Mouse (Mus musculus) thymus, postnatal 36 days (tissue): ENCODE results near the gene Tjp1.
A peak's percentile ranks its signal among the peaks of the same experiment; 100 is the strongest.

Experiments
- DNase-seq, 2 experiments: peaks; one replicate each; pipeline ENCODE4 v3.0.0; 2022; ENCODE audit warnings: mixed read lengths in 2 of 2

Gene Tjp1

DNA sequence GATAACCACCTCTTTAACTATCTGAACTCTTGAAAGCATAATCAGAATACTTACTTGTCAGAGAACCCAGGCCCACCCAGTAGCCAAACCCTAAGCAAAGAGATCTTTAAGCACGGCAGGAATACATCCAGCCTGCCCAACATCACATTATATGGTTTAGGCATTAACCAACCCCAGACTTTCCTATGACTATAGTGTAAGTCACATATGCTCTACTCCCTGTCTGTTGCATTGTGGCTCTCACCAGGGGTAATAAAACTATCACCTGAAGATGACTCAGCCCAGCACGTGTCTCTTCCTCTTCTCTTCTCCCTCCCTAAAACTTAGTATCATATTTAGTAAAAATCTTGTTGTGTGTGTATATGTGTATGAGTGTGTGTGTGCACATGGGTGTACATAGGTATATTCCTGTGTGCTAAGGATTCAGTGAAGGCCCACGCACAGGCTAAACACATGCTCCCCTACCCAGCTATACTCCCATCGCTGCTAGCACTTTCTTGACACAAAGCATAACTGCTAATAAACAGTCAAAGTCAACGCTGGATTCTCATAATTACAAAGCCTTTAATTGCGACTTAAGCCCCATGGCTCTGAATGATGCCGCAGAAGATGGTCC is 139.9 kb downstream of the Tjp1 start:
- no peak for DNase-seq

DNA sequence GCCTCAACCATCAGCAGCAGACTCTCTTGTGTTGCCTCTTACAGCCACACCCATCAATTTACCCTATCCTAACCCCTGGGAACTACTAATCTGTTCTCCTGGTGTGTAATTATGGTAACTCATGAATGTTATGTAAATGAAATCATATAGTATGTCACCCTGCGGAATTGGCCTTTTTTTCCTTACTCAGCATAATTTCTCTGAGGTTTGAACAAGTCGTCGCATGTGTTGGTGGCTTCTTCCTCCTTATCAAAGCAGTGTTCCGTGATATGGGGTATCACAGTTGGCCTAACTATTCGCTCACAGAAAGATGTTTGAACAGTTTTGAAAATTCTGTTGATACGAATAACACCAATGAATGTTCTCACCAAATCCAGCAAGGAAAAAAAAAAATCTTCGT is 142.8 kb downstream of the Tjp1 start:
- no peak for DNase-seq

DNA sequence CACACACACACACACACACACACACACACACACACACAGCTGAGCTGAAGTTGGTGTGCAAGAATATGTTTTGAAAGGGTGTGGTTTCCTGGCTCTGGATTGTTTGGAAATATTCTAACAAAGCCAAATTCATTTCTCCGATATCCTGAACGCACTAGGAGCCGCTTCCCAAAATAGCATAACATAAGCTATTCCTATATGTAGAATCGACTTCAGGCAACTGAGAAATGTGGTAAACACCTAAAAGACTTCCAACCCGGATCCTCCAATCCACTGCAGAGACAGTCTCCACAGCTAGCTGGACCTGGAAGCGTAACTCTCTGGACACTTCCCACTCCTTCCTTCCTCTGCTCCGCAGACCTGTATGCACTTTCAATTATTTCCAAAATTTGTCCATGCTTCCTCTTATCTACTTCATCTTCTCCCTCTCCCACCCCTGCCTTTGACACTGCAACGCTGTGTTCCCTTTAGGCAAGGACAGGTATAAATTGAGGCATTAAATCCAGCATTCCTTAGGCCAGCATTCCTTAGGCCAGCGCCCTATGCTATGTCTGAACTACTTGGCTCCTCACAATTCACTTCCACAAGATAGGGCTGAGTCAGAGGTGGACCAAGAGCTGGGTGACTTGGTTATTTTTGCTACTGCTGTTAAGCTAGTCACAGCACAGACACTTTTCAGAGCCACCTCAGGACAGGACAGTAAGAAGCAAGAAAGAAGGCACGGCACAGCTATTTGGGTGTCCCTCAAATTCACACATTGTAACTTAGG is 144.9 kb downstream of the Tjp1 start:
- no peak for DNase-seq

DNA sequence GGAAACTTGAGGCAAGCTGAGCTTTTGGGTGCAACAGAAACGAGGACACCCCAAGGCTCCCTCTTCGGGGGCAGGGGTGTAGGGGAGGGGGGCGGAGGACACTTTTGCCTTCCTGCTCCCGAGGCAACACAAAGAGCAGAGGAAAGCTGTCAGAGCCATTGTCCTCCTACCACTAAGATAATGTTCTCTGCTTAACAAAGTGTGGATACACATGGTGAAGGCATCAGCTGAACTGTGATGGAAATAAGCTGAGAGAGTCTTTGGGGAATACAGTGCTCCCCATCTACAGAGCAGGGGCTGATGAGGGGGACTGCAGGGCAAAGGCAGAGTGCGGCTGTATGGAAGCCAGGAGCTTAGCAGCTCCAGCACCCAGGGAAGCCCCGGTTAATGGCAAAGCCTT is 145.7 kb downstream of the Tjp1 start:
- DNase-seq = no peak

DNA sequence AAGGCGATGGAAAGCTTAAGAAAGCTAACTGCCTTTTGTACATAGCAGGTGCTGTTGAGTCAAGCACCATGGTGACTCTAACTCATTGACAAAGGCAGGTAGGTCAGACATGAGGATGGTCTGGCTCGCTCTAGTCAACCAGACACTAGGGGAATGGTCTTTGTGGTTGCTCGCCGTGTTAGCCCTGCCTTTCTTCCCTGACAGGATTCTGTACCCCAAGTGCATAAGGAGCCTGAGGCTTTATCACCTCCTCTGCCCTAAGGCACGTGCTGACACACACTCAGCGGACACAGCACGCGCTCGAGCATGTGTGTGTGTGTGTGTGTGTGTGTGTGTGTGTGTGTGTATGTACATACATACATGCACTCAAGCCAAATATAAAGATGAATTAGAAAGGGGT is 146.9 kb downstream of the Tjp1 start:
- DNase-seq = no peak

DNA sequence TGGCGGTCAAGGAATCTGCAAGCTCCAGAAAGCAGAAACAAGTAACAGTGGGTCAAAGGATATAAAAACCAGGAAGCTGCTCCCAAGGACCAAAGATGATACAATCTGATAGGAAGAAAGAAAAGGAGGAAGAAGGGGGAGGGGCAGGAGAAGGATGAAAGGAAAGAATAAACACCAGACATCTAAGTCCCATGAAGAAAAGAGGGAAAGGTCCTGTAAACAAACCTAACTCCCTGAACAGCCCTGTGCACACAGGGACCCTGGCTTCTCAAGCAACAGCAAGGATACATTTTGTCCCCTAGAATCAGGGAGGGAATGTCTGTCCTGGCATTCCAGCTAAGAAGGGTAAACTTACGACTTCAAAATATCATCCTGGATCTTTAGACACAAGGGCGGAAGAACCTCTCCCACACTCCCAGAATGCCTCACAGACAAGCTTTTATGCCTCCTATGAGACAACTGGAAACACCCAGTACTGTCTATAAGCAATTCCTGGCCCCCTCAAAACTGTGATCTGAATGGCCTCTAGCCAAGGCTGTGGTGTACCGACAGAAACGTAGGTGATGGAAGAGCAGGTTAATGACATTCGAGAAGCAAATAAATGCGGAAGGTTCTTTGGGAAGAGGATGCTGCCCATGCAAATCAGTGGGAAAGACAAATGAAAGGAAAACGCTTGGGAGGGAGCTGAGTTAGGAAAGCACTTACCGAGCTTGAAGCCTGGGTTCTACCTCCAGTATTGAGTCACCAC is 148.6 kb downstream of the Tjp1 start:
- no peak for DNase-seq

DNA sequence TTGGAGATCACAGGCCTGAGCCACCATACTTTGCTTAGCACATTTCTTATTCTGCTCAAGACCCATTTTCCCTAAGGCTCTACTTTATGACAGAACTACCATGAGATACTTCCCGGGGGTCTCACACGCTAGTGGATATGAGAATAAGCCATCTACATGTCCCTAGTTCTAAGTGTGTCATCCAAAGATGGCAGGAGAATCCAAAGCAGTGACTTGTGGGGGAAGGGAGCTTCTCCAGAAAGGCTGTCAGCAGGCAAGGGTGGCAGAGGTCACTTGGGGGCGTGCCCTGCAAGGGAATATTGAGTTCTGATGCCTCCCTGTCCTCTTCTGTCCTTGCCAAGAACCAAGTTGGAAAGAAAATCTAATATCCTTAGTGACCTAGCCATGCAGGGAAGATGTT is 150.1 kb downstream of the Tjp1 start:
- no peak for DNase-seq

DNA sequence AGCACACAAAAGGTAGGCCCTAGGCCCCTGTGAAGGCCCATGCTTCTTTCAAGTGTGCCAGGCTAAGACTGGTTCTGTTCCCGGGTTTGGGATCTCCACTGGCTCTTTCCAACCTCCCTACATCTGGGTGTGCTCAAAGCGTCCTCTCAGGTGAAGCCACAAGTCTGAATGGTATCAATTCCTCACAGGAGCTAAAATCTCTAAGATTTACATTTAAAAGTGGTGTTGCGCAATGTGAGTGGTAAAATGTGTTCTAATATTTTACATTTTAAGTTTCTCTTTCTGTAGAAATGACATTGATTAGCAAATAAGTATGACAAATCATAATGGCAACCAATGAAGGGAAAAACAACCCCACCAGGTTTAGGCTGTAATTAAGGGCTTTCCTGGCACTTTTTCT is 152.0 kb downstream of the Tjp1 start:
- no peak for DNase-seq

DNA sequence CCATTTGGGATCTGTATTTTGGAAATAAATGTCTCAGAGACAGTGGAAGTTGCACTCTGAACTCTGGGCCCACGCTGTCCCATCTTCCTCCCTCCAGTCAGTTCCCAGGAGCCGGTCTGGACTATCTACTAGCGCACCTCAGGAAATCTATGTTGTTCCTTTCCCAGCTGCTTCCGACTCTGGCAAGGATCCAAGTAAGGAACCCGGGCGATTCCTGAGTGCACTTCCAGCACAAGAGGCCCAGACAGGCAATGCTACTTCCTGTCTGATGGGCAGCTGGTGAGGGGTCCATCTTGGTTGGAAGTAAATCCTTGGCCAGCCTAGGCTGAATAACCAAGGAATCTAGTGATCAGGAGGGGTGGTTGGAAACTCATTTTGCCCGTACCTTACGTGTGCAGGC is 152.4 kb downstream of the Tjp1 start:
- DNase-seq = no peak

DNA sequence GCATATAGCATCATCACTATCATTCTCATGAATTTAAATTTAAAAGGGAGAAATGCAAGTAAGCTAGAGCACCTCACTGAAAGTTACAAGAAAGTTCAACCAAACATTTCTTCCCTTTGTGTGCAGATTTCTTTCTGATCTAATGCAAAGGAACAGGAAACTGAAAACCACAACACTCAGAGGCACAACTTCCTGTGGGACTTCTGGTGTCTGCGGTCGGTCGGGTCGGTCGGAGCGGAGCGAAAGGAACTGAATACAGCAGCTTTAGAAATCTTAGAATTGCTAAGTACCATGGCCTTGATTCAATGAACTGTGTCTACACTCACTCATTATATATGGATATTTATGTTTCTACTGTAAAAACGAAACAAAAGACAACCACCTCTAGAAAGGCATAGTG is 154.2 kb downstream of the Tjp1 start:
- DNase-seq = peak; percentile 44 to 51

DNA sequence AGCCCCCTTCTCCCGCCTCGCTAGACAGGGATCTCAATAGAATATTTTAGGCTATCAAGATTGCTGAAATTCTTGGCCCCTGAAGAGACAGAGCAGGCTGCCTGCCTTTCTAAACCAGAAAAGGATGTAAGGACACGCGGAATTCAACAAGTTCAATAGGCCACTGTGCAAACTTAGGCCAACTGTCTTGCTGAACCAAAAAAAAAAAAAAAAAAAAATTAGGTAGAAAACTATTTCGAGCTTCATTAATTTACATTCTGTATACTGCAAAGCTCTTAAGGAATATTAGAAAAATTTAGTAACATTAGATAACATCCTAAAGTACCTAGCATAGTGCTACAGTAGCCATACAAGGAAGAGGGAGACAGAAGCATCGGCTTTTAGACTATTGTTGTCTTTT is 155.8 kb downstream of the Tjp1 start:
- no peak for DNase-seq

DNA sequence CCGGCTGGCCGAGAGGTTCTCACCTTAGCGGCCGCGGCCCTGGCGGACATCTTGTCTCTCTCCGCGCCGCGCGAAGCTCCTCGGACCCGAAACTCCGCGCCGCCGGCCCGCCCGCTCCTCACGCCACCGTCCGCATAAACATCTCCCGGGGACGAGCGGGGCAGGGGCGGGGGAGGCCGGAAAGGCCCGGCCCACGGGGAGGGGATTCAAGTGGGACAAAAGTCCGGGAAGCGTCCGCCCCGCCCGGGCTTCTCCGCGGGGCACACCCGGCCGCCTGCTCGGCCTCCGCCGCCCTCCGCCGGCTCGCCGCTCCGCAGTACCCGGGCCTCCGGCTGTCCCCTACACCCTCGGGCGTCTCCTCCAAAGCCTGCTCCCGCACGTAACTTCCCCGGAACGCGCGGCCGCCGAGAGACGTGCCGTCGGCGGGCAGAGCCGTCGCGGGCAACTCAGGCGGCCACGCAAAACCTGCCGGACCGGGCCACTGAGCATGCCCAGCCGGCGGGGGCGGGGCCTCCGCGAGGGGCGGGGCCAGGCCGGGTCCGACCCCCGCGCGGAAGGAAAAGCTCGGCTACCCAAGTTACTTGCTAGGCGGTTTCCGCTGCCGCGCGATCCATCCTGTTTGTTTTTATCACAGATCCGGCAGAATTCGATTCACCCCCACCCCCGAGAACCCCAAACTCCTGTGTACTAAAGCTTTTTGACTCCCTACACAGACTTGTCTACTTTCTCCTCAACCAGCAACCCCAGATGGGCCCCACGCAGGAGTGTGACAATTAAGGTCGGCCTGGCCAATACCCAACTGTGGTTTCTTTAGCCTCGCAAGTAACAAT is 156.6 kb downstream of the Tjp1 start:
- DNase-seq = peak; percentile 17 to 32

DNA sequence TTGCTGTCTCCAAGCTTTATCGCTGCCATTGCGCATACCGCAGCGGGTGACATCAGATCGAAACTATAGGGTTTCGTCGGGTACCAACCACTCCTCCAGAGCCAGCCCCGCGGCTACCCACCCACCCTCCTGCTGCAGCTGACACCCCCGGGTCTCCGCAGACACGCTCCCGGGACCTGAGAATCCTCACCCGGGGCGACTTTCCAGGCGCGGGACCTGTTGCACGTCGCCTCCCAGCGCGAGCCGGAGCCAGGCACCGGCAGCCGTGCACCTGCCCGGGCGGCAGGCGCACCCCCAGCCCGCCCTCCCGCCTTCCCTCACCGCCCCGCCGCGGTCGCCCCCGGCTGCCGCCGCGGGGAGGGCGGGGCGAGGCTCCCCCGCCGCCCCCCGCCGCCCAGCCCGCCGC is 157.2 kb downstream of the Tjp1 start:
- peak; percentile 2 to 5 for DNase-seq

DNA sequence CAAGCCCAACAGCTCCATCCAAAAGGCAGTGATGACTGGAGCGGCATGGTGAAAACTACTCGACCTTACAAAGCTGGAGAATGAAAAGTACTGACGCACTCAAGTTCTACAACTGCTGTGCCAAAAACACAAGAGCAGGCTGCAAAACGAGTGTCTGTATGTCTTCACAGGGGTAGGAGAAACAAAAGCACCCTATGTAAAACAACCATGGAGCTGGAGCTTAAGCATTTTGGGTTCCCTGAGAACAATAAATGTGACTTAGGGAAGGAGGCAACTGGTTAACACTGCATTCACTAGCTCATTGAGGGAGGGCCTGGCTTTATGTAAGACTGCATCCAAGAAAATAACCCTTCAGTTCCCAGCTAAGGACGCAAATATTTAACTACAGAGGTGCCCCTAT is 158.5 kb downstream of the Tjp1 start:
- DNase-seq = no peak

DNA sequence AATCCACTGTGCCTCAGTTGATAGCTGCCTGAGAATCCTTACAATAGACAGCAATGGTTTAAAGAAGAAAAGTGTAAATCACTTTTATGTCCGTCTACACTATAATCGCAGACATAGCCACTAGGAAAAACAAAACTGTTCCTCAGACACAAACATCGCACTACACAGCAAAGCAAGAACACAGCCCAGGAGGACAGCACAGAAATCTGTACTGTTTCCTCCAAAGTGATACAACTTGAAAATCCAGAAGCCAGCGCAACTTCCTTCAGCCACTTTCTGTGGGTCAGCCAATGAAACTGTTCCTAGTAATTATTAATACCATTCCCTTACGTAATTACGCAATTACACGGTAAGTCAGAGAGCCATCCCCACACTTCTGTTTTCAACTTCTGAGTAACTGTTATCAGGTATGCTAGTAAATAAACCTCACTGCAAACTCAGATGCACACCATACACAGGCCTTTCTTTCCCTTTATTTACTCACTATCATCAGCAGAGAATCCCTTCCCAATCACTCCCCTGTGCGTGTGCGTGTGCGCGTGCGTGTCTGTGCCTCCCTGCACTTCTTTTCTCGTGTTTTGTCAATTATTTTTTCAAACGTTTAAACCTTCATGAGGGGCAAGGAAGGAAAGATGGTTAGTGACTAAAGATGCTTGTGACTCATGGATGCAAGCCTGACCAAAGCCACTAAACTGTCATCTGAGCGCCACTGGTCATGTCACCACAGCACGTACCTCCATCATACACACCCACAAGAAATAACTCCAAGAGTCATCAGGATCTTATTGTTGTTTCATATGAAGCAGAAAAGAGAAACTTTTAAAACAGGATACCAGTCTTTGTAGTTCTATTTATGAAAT is 160.0 kb downstream of the Tjp1 start:
- DNase-seq = no peak

DNA sequence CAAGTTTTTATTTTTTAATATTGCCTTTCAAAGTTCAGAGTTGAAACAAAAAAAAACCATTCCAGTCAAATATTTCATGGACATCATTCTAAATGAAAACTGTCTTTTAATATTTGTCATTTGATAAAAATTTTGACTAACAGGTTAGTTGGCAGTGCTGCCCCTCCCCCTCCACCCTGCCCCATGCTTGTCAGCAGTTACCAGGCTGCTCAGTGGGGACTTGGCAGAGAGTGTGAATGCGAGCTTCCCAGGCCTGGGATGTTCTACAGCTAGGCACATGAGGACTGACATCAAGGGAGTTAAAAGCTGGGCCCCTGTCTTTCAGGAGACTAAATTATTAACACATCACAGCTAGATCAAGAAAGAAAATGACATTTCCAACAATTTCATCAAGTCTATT is 161.4 kb downstream of the Tjp1 start:
- DNase-seq = no peak

DNA sequence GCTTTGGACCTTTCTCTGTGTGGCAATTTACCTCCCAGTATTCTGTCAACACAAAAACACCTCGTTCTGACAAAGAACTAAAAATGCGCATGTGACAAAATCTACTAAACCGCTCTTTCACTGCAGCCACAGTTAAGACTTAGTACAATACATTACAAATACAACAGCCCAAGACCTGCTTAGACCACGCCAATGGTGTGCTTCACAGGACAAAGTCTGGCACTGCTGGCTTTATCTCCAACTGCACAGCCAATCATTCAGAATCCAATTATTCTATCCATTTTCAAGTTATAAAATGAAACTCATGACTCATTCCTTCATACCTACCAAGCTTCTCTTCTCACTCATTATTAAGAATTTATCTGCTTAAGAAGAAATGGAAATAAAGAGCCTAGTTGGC is 162.0 kb downstream of the Tjp1 start:
- no peak for DNase-seq

DNA sequence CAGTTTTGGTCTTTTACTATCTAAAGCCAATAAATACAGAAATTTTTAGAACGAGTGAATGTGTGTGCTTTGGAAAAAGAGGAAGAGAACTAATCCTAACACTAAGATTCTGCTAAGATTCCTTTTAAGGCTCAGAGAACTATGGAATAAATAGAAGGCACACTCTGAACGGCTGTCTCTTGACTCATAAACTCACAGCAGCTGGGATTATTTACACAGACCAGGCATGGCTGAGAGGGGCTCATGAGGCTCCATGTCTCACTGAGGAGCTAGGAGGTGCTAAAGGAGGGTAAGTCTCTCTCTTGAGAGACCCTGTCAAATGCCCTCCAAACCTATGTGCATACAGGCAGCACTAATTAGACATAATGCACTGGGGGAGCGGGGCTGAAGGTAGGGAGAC is 167.3 kb downstream of the Tjp1 start:
- no peak for DNase-seq

DNA sequence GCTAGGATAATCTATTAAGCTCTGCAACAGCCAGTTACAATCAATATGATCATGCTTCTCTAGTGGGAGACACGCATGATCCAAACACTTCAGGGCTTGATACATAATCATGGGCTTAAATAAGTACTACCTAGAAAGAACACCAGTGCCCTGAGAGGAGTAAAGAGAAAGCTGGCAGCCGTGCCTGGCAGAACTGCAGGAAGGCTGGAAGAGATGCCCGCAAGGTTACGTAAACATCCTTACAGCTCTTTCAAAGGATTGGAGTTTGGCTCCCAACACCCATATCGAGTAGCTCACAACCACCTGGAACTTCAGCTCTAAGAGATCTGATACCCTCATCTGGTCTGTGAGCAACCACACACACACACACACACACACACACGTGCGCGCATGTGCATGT is 167.8 kb downstream of the Tjp1 start:
- DNase-seq = no peak

DNA sequence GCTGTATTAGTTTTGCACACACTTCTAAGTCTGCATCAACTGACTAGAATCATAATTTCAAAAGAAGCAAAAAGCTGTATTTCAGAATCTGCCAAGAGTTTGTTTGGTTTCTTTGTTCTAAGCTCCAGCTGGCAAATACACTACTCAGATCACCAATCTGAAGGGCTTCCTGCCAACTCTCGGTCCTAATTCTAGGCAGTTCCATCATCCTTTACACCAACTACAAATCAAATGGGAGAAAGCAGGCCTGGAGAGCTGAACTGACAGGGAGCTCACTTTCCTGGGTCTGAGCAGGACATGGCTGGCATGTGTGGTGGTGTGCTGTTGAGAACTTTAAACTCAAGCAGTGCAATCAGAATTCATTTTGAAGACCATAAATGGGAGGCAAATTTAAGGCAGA is 170.0 kb downstream of the Tjp1 start:
- no peak for DNase-seq

DNA sequence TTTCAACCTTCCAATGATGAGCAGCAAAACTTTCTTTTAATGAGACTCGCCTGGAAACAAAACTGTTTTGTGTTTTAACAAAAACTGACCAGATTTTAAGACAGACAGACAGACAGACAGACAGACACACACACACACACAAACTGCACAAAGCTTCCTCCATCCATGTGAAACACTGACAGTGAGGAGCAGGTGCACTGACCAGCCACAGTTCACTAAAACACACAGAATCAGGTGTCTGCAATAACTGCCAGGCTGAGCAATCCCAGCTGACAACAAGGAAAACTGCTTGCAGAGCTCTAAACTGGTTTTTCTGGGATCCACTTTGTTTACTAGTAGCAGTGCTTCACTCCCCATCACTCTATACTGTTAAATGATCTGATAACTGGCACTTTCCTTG is 171.4 kb downstream of the Tjp1 start:
- no peak for DNase-seq

DNA sequence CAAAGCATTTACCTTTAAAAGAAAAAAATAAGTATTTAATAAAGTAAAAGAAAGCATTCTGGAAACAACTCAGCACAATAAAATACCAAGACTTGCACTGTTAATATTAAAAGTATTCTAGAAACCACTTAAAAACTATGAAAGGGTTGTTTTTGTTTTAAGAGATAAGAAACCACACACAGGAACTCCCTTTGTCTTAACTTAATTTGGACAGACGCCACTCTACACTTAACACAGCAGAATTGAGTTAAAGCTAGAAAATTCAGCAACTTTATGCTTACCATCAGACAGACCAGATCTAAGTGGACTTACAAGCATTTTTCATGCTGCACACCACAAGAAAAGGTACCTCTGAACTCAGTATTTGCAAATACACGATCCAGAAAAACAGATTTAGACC is 172.7 kb downstream of the Tjp1 start:
- no peak for DNase-seq
